Mouse (Mus musculus) midbrain, embryonic 15.5 days (tissue): ENCODE data around the gene Nexmif. TPM values are rescaled to one million over a fixed set of nuclear protein-coding genes. Genes with fewer than 3 reads are reported as not detected.

Source experiments
- ATAC-seq: fragments of 200-750 bp; cut with Nextera tagmentation; replicated peaks from 2 replicates; pipeline ENCODE4 v1.8.0; 2017; ENCODE audit warnings: moderate TSS enrichment
- H3K27ac ChIP-seq: fragments of 300-500 bp; sonication (generic); 2 replicates; pipeline ENCODE4 v1.5.1; 2015; ENCODE audit warnings: mild to moderate bottlenecking, inconsistent platforms
- H3K27me3 ChIP-seq: fragments of 300-500 bp; sonication (generic); replicated peaks from 2 replicates; pipeline ENCODE4 v1.6.1; 2015; ENCODE audit warnings: inconsistent platforms
- H3K36me3 ChIP-seq: fragments of 300-500 bp; sonication (generic); replicated peaks from 2 replicates; pipeline ENCODE4 v1.6.1; 2015; ENCODE audit warnings: inconsistent platforms
- H3K4me1 ChIP-seq: fragments of 300-500 bp; sonication (generic); 2 replicates; pipeline ENCODE4 v1.6.1; 2015; ENCODE audit warnings: inconsistent platforms
- H3K4me2 ChIP-seq: fragments of 300-500 bp; sonication (generic); 2 replicates; pipeline ENCODE4 v1.6.1; 2015; ENCODE audit warnings: inconsistent platforms, mild to moderate bottlenecking, moderate library complexity
- H3K4me3 ChIP-seq: fragments of 300-500 bp; sonication (generic); 2 replicates; pipeline ENCODE4 v1.5.1; 2015; ENCODE audit warnings: mild to moderate bottlenecking, inconsistent platforms
- H3K9ac ChIP-seq: fragments of 300-500 bp; sonication (generic); 2 replicates; pipeline ENCODE4 v1.6.1; 2015; ENCODE audit warnings: mild to moderate bottlenecking, inconsistent platforms
- H3K9me3 ChIP-seq: fragments of 300-500 bp; sonication (generic); 2 replicates; pipeline ENCODE4 v1.6.1; 2016; ENCODE audit warnings: inconsistent platforms
- whole genome bisulfite sequencing: fragments of 180-500 bp; shearing (Covaris S2); methylation state at CpG from one replicate; pipeline ENCODE4 v1.1.7; 2015; ENCODE audit warnings: mixed read lengths; 5-methylcytosine and 5-hydroxymethylcytosine counted together
- microRNA counts: library from miRNA; unstranded; fragments of <30 nt; microRNA quantifications from one replicate; lab custom pipeline; 2016
- microRNA-seq: library from miRNA; unstranded; fragments of <30 nt; microRNA quantifications from one replicate; pipeline ENCODE4, GENCODE M21; 2016
- polyA plus RNA-seq: library from polyadenylated mRNA; unstranded; fragments of >200 nt; fragmentation: Nextera tagmentation; extraction: Ambion mirVana; gene quantifications from 2 replicates; pipeline ENCODE4 v1.2.1, GENCODE M21; 2015

The Nexmif gene
- polyA plus RNA-seq, 1 experiment from 2014 or later: 20.9 TPM

- H3K9ac ChIP-seq: no peak overlapping the region
- no peaks in the 10 kb centered on the region for H3K4me1 ChIP-seq
- no peaks in the 10 kb centered on the region for H3K9me3 ChIP-seq
- no peak for ATAC-seq
- H3K36me3 ChIP-seq: no peaks in the 10 kb centered on the region
- H3K27ac ChIP-seq: no peak overlapping the region
- H3K4me2 ChIP-seq: no peak overlapping the region
- peaks cover 33% of the 10 kb centered on the region for H3K27me3 ChIP-seq
- H3K4me3 ChIP-seq: no peak overlapping the region
Measured at GRCm38 (mm10) chrX:104040276-104040675, 160.7 kb downstream of the Nexmif start.

GRCm38 (mm10) chrX:104033843-104034242 lies 167.1 kb downstream of the Nexmif start:
- H3K36me3 ChIP-seq: no peaks in the 10 kb centered on the region
- 81% methylated on average over 5 of the region's 5 CpGs for WGBS
- no peak overlapping the region for H3K9ac ChIP-seq
- no peak overlapping the region for H3K27ac ChIP-seq
- no peaks in the 10 kb centered on the region for H3K9me3 ChIP-seq
- no peak overlapping the region for H3K4me2 ChIP-seq
- no peaks in the 10 kb centered on the region for H3K4me1 ChIP-seq
- ATAC-seq: no peak
- no peak overlapping the region for H3K4me3 ChIP-seq
- peaks cover 10% of the 10 kb centered on the region; the same call in 1 of the 2 replicates for H3K27me3 ChIP-seq

DNA sequence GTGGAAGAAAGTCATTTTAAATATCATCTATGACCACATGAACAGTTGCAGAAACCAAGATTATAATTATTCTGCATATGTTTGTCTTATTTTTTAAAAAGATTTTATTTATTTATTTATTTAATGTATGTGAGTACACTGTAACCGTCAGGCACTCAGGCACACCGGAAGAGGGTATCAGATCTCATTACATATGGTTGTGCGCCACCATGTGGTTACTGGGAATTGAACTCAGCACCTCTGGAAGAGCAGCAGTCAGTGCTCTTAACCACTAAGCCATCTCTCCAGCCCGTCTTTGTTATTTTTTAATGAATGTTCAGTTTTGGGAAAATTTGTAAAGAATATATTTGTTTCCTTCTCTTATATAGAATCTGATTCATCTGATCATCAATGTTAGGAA lies 168.2 kb downstream of the Nexmif start:
- Histone ChIP-seq H3K36me3 (no peaks in the 10 kb centered on the region), H3K27ac (no peak overlapping the region), H3K4me1 (no peaks in the 10 kb centered on the region), H3K4me3 (no peak overlapping the region), H3K9me3 (no peaks in the 10 kb centered on the region), H3K4me2 (no peak overlapping the region), H3K27me3 (peaks cover 10% of the 10 kb centered on the region; the same call in 1 of the 2 replicates), H3K9ac (no peak overlapping the region)
- no peak for ATAC-seq
- WGBS: 54% methylated on average over 4 of the region's 4 CpGs

MicroRNA genes within 50 kb of the gene (microRNA counts, 519-probe panel; counts per million panel counts)
- 2,586 counts per million, percentile 53 among the panel's probes with 10 or more counts for microRNA mmu-miR-672 (lab: Ali Mortazavi, UCI)

Small RNA genes within 50 kb of the gene (microRNA-seq; reads per million reads assigned to microRNA genes)
- gene Gm24993 (not detected), gene Mir672 (402 reads per million, percentile 69 among the genes with 10 or more reads in this experiment)

Other genes starting within 250 kb of the Nexmif start
- 26.7 and 29.4 TPM in 2 replicates for gene Rlim, start 219.9 kb downstream of the Nexmif start, polyA plus RNA-seq
- 6.1 and 7.3 TPM in 2 replicates for gene Abcb7, start 212.7 kb upstream of the Nexmif start, polyA plus RNA-seq